18 mouse cellular contexts compared by ENCODE assay signal in genomic region chr6:109004443-109004842, GRCm38 (mm10).
DNase-seq lines count a peak whose midpoint lies in the region; ATAC-seq and TF ChIP-seq lines count a peak whose summit lies in the region.
"Had no signal": no experiment of that assay in that cellular context is flagged by ENCODE, and none has a peak within 500 bp of the region (broad histone marks: within the 10 kb centered on the region; RNA-seq: fewer than 3 reads in every experiment).

No protein-coding gene starts in this region.

- no peak for DNase-seq in frontal cortex, postnatal 14 days (ENCODE audit: low spot score in 2 of 2)
- DNase-seq in layer of hippocampus, adult 9-11 months: peak; percentile 13
- DNase-seq in layer of hippocampus, adult 18-20 months (ENCODE audit: low spot score in 2 of 2): no peak
- DNase-seq in MN1 (ENCODE audit: low spot score): peak; percentile 16
- no peak for DNase-seq in ovary, adult 18-20 months (ENCODE audit: low spot score)
- DNase-seq: adrenal gland, postnatal 10 days; cerebellum, adult 11 months; cerebellum, adult 9-11 months; kidney, adult 11 months; kidney, postnatal 4 days; liver, postnatal 0 days had no signal

- peak overlapping the region; percentile 59 for H3K27ac ChIP-seq in cortical plate, adult 2 months (ENCODE audit: insufficient read depth, low read length)
- H3K27ac ChIP-seq: embryonic facial prominence, embryonic 10.5 days; heart, embryonic 10.5 days; limb, embryonic 12.5 days; macrophage had no signal

- no peak for TF ChIP-seq POLR2A in cortical plate, adult 2 months (IDR thresholded peaks at IDR 0.05; ENCODE audit: extremely low read depth, insufficient read depth, low read length)

- H3K4me3 ChIP-seq in cortical plate, adult 2 months (ENCODE audit: insufficient read depth, low read length): no peak overlapping the region
- H3K4me3 ChIP-seq: embryonic facial prominence, embryonic 10.5 days; heart, embryonic 10.5 days; limb, embryonic 12.5 days had no signal

- no peaks in the 10 kb centered on the region for H3K4me1 ChIP-seq in cortical plate, adult 2 months (ENCODE audit: control insufficient read depth, insufficient read depth, low read length)
- H3K4me1 ChIP-seq: embryonic facial prominence, embryonic 10.5 days; heart, embryonic 10.5 days; limb, embryonic 12.5 days had no signal

- no peak for TF ChIP-seq CTCF in cortical plate, adult 2 months (IDR thresholded peaks at IDR 0.05; ENCODE audit: extremely low read depth, insufficient read depth, low read length)

- peak; percentile 73 for ATAC-seq in frontal cortex, adult (ENCODE audit: low TSS enrichment)
- ATAC-seq: liver, postnatal 0 days; lung, postnatal 0 days had no signal

Comparison
In these comparisons a context has a peak if more than half of its experiments do, and no peak if none do; other contexts are left out.
1. DNase-seq: peak in layer of hippocampus, adult 9-11 months (single experiment) and MN1 (single experiment); none in frontal cortex, postnatal 14 days (0 of 2), layer of hippocampus, adult 18-20 months (0 of 2) and ovary, adult 18-20 months (single experiment).